ENCODE assay signal across 8 mouse cellular contexts in the genomic region with DNA sequence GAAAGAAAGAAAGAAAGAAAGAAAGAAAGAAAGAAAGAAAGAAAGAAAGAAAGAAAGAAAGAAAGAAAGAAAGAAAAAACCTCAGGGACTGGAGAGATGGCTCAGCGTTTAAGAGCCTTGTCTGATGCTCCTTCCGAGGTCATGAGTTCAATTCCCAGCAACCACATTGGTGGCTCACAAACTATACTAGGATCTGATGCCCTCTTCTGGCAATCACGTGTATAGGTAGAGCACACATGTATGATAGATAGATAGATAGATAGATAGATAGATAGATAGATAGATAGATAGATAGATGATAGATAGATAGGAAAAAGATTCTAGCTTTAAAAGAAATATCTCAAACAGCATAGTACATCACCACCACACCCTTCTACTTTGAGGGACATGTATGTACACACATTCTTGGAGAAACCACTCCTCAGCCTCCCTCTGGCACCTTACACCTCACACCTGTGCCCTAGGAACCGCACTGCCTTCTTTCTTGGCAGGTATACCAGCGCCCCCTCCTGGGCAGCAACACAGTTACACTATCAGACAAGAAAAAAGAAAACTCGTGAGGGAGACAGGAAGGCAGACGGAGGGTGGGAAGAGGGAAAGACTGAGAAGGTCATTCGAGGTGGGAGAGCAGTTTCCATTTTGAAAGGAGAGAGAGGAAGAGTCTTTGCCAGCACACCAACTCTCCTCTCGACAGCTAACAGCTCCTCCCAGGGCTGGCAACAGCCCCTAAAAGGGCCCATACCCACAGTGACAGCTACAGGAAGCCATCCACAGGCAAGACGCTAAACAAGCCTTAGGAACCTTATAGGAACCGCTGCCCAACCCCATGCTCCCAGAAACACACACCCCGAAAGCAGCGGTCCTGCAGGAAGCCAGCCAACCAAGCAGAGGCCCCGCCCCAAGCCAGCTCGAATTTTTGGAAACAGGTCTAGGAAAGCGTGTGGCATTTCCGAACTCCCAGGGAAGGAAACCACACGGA.
DNase-seq lines count a peak whose midpoint lies in the region; ATAC-seq lines count a peak whose summit lies in the region.

No protein-coding gene starts in this region.

- no peak for ATAC-seq in forebrain, embryonic 14.5 days
- ATAC-seq in midbrain, embryonic 16.5 days: no peak

- no peak overlapping the region for H3K27ac ChIP-seq in forebrain, embryonic 14.5 days (ENCODE audit: low read depth, low read length)
- H3K27ac ChIP-seq in midbrain, embryonic 16.5 days (ENCODE audit: low read length): no peak overlapping the region

- H3K9ac ChIP-seq in forebrain, embryonic 14.5 days (ENCODE audit: low read length): no peak overlapping the region; the same call in 1 of the 2 replicates
- H3K9ac ChIP-seq in midbrain, embryonic 16.5 days (ENCODE audit: low read depth, low read length): no peak overlapping the region

- peak; percentile 25 to 48 for DNase-seq in lung, adult 18-20 months
- DNase-seq in lung, postnatal 25 days (ENCODE audit: low spot score): no peak
- peak; percentile 63 for DNase-seq in adipocyte (ENCODE audit: low spot score)
- peak; percentile 44 for DNase-seq in forebrain, embryonic 14.5 days (ENCODE audit: low spot score)
- DNase-seq in heart, postnatal 25 days (ENCODE audit: low spot score): peak; percentile 9
- DNase-seq in left cerebral cortex, postnatal 36 days (ENCODE audit: low spot score in 2 of 2): peak; percentile 39 to 59
- DNase-seq in urinary bladder, postnatal 25 days (ENCODE audit: low spot score): peak; percentile 52

- intact Hi-C loops in heart, postnatal 25 days (cut with DNase I): loop anchor here (2.0 to 5.0 kb wide), 2 partner anchors 124 to 150 kb away; no protein-coding TSS in a partner anchor
- intact Hi-C loops in left cerebral cortex, postnatal 36 days (cut with DNase I): loop anchor here (2.0 to 10.0 kb wide), 3 partner anchors 72 to 148 kb away; no protein-coding TSS in a partner anchor

- peak overlapping the region; percentile 4; the same call in 1 of the 2 replicates for H3K4me2 ChIP-seq in forebrain, embryonic 14.5 days (ENCODE audit: low read length)
- peak overlapping the region; percentile 1; the same call in 1 of the 2 replicates for H3K4me2 ChIP-seq in midbrain, embryonic 16.5 days (ENCODE audit: low read length)

- H3K27me3 ChIP-seq in forebrain, embryonic 14.5 days (replicated peaks; ENCODE audit: control insufficient read depth, insufficient read depth, low read length): peaks cover 17% of the 10 kb centered on the region
- peaks cover 8% of the 10 kb centered on the region for H3K27me3 ChIP-seq in midbrain, embryonic 16.5 days (ENCODE audit: control insufficient read depth, insufficient read depth, low read depth, low read length)

- H3K9me3 ChIP-seq in forebrain, embryonic 14.5 days (replicated peaks; ENCODE audit: control insufficient read depth, low read length): no peaks in the 10 kb centered on the region
- no peaks in the 10 kb centered on the region for H3K9me3 ChIP-seq in midbrain, embryonic 16.5 days (replicated peaks; ENCODE audit: control insufficient read depth, low read length, poor library complexity, severe bottlenecking)

- H3K4me1 ChIP-seq in forebrain, embryonic 14.5 days (ENCODE audit: control insufficient read depth, insufficient read depth, low read length): peaks cover 5% of the 10 kb centered on the region
- H3K4me1 ChIP-seq in midbrain, embryonic 16.5 days (ENCODE audit: control insufficient read depth, insufficient read depth, low read length): peaks cover 17% of the 10 kb centered on the region

- WGBS in forebrain, embryonic 14.5 days: 20% methylated on average over 18 of the region's 18 CpGs
- 22% methylated on average over 18 of the region's 18 CpGs for WGBS in midbrain, embryonic 16.5 days

- no peaks in the 10 kb centered on the region for H3K36me3 ChIP-seq in forebrain, embryonic 14.5 days (ENCODE audit: control insufficient read depth, insufficient read depth, low read length)
- H3K36me3 ChIP-seq in midbrain, embryonic 16.5 days (ENCODE audit: control insufficient read depth, insufficient read depth, low read length): no peaks in the 10 kb centered on the region

- H3K4me3 ChIP-seq in forebrain, embryonic 14.5 days (ENCODE audit: low read depth, low read length): no peak overlapping the region
- H3K4me3 ChIP-seq in midbrain, embryonic 16.5 days (ENCODE audit: low read depth, low read length): no peak overlapping the region
